Mouse (Mus musculus) lung, embryonic 15.5 days (tissue): ENCODE results near the gene Shc3. TPM values are rescaled to one million over a fixed set of nuclear protein-coding genes. Genes with fewer than 3 reads are reported as not detected.

ENCODE experiments used
- ATAC-seq: fragments of 200-750 bp; cut with Nextera tagmentation; 2 replicates; pipeline ENCODE4 v1.8.0; 2017; ENCODE audit warnings: moderate number of reproducible peaks, borderline replicate concordance; ENCODE audit not compliant: low FRiP score, low TSS enrichment; ENCODE audit errors: extremely low read depth
- H3K27ac ChIP-seq: fragments of 300-500 bp; sonication (generic); 2 replicates; pipeline ENCODE4 v1.5.1; 2015; ENCODE audit warnings: moderate library complexity, mild to moderate bottlenecking, inconsistent platforms
- H3K27me3 ChIP-seq: fragments of 300-500 bp; sonication (generic); 2 replicates; pipeline ENCODE4 v1.6.1; 2015; ENCODE audit warnings: inconsistent platforms
- H3K36me3 ChIP-seq: fragments of 300-500 bp; sonication (generic); 2 replicates; pipeline ENCODE4 v1.6.1; 2015; ENCODE audit warnings: inconsistent platforms
- H3K4me1 ChIP-seq: fragments of 300-500 bp; sonication (generic); 2 replicates; pipeline ENCODE4 v1.6.1; 2015; ENCODE audit warnings: inconsistent platforms
- H3K4me2 ChIP-seq: fragments of 300-500 bp; sonication (generic); 2 replicates; pipeline ENCODE4 v1.6.1; 2015; ENCODE audit warnings: inconsistent platforms, mild to moderate bottlenecking, moderate library complexity
- H3K4me3 ChIP-seq: fragments of 300-500 bp; sonication (generic); 2 replicates; pipeline ENCODE4 v1.5.1; 2015; ENCODE audit warnings: mild to moderate bottlenecking, inconsistent platforms
- H3K9ac ChIP-seq: fragments of 300-500 bp; sonication (generic); 2 replicates; pipeline ENCODE4 v1.6.1; 2015; ENCODE audit warnings: inconsistent platforms
- H3K9me3 ChIP-seq: fragments of 300-500 bp; sonication (generic); 2 replicates; pipeline ENCODE4 v1.6.1; 2016; ENCODE audit warnings: inconsistent platforms
- WGBS: fragments of 180-500 bp; shearing (Covaris S2); methylation state at CpG from one replicate; pipeline ENCODE4 v1.1.7; 2015; 5-methylcytosine and 5-hydroxymethylcytosine counted together
- polyA plus RNA-seq: library from polyadenylated mRNA; unstranded; fragments of >200 nt; fragmentation: Nextera tagmentation; extraction: Ambion mirVana; gene quantifications from 2 replicates; pipeline ENCODE4 v1.2.1, GENCODE M21; 2015

Shc3 gene
- polyA plus RNA-seq, 1 experiment from 2014 or later = 0.25 TPM

DNA sequence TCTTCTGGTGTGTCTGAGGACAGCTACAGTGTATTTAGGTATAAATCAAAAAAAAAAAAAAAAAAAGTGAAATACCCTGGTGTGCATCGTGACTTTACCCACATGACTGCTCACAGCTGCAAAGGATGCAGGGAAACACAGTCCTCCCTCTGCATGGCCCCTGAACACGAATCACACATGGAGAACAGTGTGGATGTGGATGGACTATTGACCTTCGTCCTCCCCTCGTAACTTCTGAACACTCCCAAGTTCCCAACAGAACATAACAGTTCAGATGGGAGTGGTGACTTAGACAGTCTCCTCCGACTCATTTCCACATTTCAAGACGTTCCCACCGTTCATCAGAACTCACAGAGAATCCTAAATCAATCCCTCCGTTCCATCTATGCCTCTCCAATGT lies 33.5 kb upstream of the Shc3 start:
- H3K9ac ChIP-seq = no peak overlapping the region
- no peaks in the 10 kb centered on the region for H3K36me3 ChIP-seq
- no peaks in the 10 kb centered on the region for H3K27me3 ChIP-seq
- no peaks in the 10 kb centered on the region for H3K9me3 ChIP-seq
- H3K27ac ChIP-seq = no peak overlapping the region
- H3K4me2 ChIP-seq = peak overlapping the region; percentile 45
- peak overlapping the region; percentile 25; the same call in 1 of the 2 replicates for H3K4me3 ChIP-seq
- 47% methylated on average over 8 of the region's 8 CpGs for WGBS
- H3K4me1 ChIP-seq = peaks cover 4% of the 10 kb centered on the region
- no peak for ATAC-seq

GRCm38 (mm10) chr13:51600169-51600568 lies 30.9 kb upstream of the Shc3 start:
- Histone ChIP-seq H3K4me3 (no peak overlapping the region), H3K4me2 (no peak overlapping the region), H3K9me3 (no peaks in the 10 kb centered on the region), H3K27me3 (peaks cover 9% of the 10 kb centered on the region; the same call in 1 of the 2 replicates), H3K36me3 (no peaks in the 10 kb centered on the region), H3K4me1 (peaks cover 8% of the 10 kb centered on the region), H3K27ac (no peak overlapping the region), H3K9ac (no peak overlapping the region)
- ATAC-seq = no peak
- WGBS = 83% methylated on average over 8 of the region's 8 CpGs

GRCm38 (mm10) chr13:51598063-51598462 lies 28.8 kb upstream of the Shc3 start:
- Histone ChIP-seq H3K36me3 (no peaks in the 10 kb centered on the region), H3K4me2 (no peak overlapping the region), H3K27ac (no peak overlapping the region), H3K4me3 (no peak overlapping the region), H3K9ac (no peak overlapping the region), H3K4me1 (peaks cover 15% of the 10 kb centered on the region), H3K9me3 (no peaks in the 10 kb centered on the region), H3K27me3 (peaks cover 9% of the 10 kb centered on the region; the same call in 1 of the 2 replicates)
- ATAC-seq = no peak
- 29% methylated on average over 2 of the region's 2 CpGs for WGBS

DNA sequence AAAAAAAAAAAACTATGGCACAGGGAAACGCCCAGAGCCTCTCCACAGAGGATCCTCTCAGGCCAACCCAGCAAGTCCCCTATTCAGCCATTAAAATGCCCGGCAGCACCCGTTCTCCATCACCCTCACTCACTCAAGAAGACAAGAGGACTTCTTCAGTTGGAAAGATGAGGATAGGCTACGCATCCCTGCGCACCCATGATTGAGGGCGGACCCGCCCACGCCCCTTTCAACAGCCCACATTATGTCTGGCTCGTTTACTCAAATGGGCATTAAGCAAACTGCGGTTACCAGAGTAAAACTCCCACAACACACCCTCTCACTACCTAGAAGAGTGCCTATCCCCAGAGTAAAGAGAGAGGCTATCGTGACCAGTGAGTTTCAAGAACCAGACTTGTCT lies 26.2 kb upstream of the Shc3 start:
- peaks cover 12% of the 10 kb centered on the region for H3K4me1 ChIP-seq
- 0 out of 2 replicates have a peak overlapping the region, but pooled peaks have one; percentile 23 for H3K9ac ChIP-seq
- H3K4me2 ChIP-seq = peak overlapping the region; percentile 96
- no peak overlapping the region for H3K27ac ChIP-seq
- peaks cover 9% of the 10 kb centered on the region; the same call in 1 of the 2 replicates for H3K27me3 ChIP-seq
- peak overlapping the region; percentile 44; the same call in 1 of the 2 replicates for H3K4me3 ChIP-seq
- WGBS = 42% methylated on average over 11 of the region's 11 CpGs
- no peaks in the 10 kb centered on the region for H3K9me3 ChIP-seq
- no peaks in the 10 kb centered on the region for H3K36me3 ChIP-seq
- ATAC-seq = no peak

- no peaks in the 10 kb centered on the region for H3K36me3 ChIP-seq
- peak overlapping the region; percentile 96 for H3K4me2 ChIP-seq
- WGBS = under 1% methylated on average over 36 of the region's 36 CpGs
- no peaks in the 10 kb centered on the region for H3K9me3 ChIP-seq
- peak overlapping the region; percentile 44 for H3K4me3 ChIP-seq
- H3K9ac ChIP-seq = peak overlapping the region; percentile 23
- ATAC-seq = peak; percentile 61; the same call in 1 of the 2 replicates
- H3K27ac ChIP-seq = no peak overlapping the region
- peaks cover 9% of the 10 kb centered on the region; the same call in 1 of the 2 replicates for H3K27me3 ChIP-seq
- H3K4me1 ChIP-seq = peaks cover 12% of the 10 kb centered on the region
Observed at GRCm38 (mm10) chr13:51594656-51595311, 25.6 kb upstream of the Shc3 start.

GRCm38 (mm10) chr13:51588005-51588404 lies 18.8 kb upstream of the Shc3 start:
- H3K4me2 ChIP-seq = no peak overlapping the region
- no peak for ATAC-seq

DNA sequence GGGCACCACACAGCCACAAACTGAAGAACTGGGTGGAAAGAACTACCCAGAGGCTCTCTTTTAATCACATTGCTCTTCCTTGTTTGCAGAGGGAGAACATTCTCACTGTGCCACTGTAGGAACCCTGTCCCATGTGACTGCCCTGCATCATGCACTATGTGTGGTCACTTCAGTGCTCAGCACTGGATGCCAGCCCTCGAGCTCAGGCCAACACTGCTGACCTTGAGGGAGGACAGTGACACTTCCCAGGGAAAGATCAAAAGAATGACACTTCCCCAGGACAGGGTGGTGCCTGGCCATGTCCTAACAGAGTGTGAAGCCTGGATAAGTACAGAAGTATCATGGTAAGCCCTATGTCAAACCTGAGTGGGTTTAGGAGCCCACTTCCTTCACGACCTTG lies 13.0 kb upstream of the Shc3 start:
- no peak overlapping the region for H3K9ac ChIP-seq
- 0 out of 2 replicates have a peak, but pooled peaks cover 3% of the 10 kb centered on the region for H3K4me1 ChIP-seq
- ATAC-seq = no peak
- no peak overlapping the region for H3K27ac ChIP-seq
- H3K27me3 ChIP-seq = no peaks in the 10 kb centered on the region
- no peaks in the 10 kb centered on the region for H3K36me3 ChIP-seq
- no peak overlapping the region for H3K4me3 ChIP-seq
- H3K4me2 ChIP-seq = no peak overlapping the region
- WGBS = 45% methylated on average over 2 of the region's 2 CpGs
- no peaks in the 10 kb centered on the region for H3K9me3 ChIP-seq

More at GRCm38 (mm10) chr13:51588005-51588404, 18.8 kb upstream of the Shc3 start:
- no peaks in the 10 kb centered on the region for H3K36me3 ChIP-seq
- 36% methylated on average over 4 of the region's 4 CpGs for WGBS
- H3K9ac ChIP-seq = no peak overlapping the region
- H3K27me3 ChIP-seq = no peaks in the 10 kb centered on the region
- no peaks in the 10 kb centered on the region for H3K4me1 ChIP-seq
- H3K27ac ChIP-seq = no peak overlapping the region
- H3K4me3 ChIP-seq = no peak overlapping the region
- no peaks in the 10 kb centered on the region for H3K9me3 ChIP-seq

- Histone ChIP-seq H3K36me3 (no peaks in the 10 kb centered on the region), H3K4me2 (no peak overlapping the region), H3K27ac (no peak overlapping the region), H3K4me1 (0 out of 2 replicates have a peak, but pooled peaks cover 3% of the 10 kb centered on the region), H3K27me3 (no peaks in the 10 kb centered on the region), H3K9ac (no peak overlapping the region), H3K4me3 (no peak overlapping the region), H3K9me3 (no peaks in the 10 kb centered on the region)
- no peak for ATAC-seq
- 7% methylated on average over 8 of the region's 8 CpGs for WGBS
Observed at GRCm38 (mm10) chr13:51580263-51581044, 11.2 kb upstream of the Shc3 start.

DNA sequence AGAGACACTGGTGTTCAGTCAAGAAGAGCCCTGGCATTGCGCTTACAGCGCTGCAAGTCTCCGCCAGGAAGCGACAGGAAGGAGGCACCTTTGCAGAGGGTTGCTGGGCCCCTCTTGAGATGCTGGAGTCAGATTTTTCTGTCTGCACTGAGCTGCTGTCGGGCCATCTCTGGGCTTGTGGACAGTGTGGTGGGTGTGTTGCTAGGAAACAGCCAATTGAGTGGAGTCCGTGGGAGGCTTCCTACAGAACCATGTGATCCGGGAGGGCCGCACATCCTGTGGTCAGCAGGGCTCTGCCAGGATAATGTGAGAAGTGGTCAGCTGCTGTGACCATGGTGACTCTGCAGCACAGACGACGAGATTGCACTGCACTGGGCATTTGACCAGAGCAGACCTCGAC lies 4.6 kb upstream of the Shc3 start:
- 16% methylated on average over 11 of the region's 11 CpGs for WGBS
- no peak overlapping the region for H3K4me2 ChIP-seq
- H3K27me3 ChIP-seq = peaks cover 25% of the 10 kb centered on the region
- H3K4me3 ChIP-seq = no peak overlapping the region
- no peaks in the 10 kb centered on the region for H3K36me3 ChIP-seq
- peaks cover 14% of the 10 kb centered on the region for H3K4me1 ChIP-seq
- no peak for ATAC-seq
- H3K9ac ChIP-seq = no peak overlapping the region
- H3K27ac ChIP-seq = no peak overlapping the region
- H3K9me3 ChIP-seq = no peaks in the 10 kb centered on the region

GRCm38 (mm10) chr13:51570111-51570510 lies 892 bp upstream of the Shc3 start:
- Histone ChIP-seq H3K27ac (no peak overlapping the region), H3K4me2 (peak overlapping the region; percentile 82), H3K27me3 (peaks cover 62% of the 10 kb centered on the region), H3K9ac (no peak overlapping the region), H3K36me3 (no peaks in the 10 kb centered on the region), H3K9me3 (no peaks in the 10 kb centered on the region), H3K4me1 (peaks cover 32% of the 10 kb centered on the region), H3K4me3 (no peak overlapping the region)
- no peak for ATAC-seq
- WGBS = 7% methylated on average over 9 of the region's 9 CpGs

GRCm38 (mm10) chr13:51569685-51570068 lies 458 bp upstream of the Shc3 start:
- 3% methylated on average over 7 of the region's 7 CpGs for WGBS
- peak overlapping the region; percentile 40 for H3K4me3 ChIP-seq
- H3K9ac ChIP-seq = no peak overlapping the region
- H3K27ac ChIP-seq = no peak overlapping the region
- peaks cover 32% of the 10 kb centered on the region for H3K4me1 ChIP-seq
- H3K4me2 ChIP-seq = peak overlapping the region; percentile 82
- peaks cover 67% of the 10 kb centered on the region for H3K27me3 ChIP-seq
- no peak; the same call in 1 of the 2 replicates for ATAC-seq
- no peaks in the 10 kb centered on the region for H3K36me3 ChIP-seq
- no peaks in the 10 kb centered on the region for H3K9me3 ChIP-seq

GRCm38 (mm10) chr13:51568501-51568901 lies 718 bp downstream of the Shc3 start:
- Histone ChIP-seq H3K9ac (no peak overlapping the region), H3K36me3 (no peaks in the 10 kb centered on the region), H3K4me2 (peak overlapping the region; percentile 82), H3K27ac (no peak overlapping the region), H3K9me3 (no peaks in the 10 kb centered on the region), H3K27me3 (peaks cover 76% of the 10 kb centered on the region), H3K4me3 (peak overlapping the region; percentile 40), H3K4me1 (peaks cover 30% of the 10 kb centered on the region)
- 4% methylated on average over 13 of the region's 13 CpGs for WGBS
- ATAC-seq = no peak
